Mouse (Mus musculus): ENCODE results near the gene Myo6. TPM values are rescaled to one million over a fixed set of nuclear protein-coding genes. Genes with fewer than 3 reads are reported as not detected.

The Myo6 gene
- total RNA-seq, 1 experiment from 2014 or later: 14.0 TPM

- no peak for ATAC-seq (replicated peaks in 1 of 2; ENCODE audit: insufficient read depth in 1 of 2, low FRiP score in 2 of 2, low TSS enrichment in 1 of 2, low read depth in 1 of 2, poor library complexity in 2 of 2, severe bottlenecking in 2 of 2)
Measured at GRCm38 (mm10) chr9:80269596-80269995, 104.8 kb downstream of the Myo6 start.

- no peak for ATAC-seq (replicated peaks in 1 of 2; ENCODE audit: insufficient read depth in 1 of 2, low FRiP score in 2 of 2, low TSS enrichment in 1 of 2, low read depth in 1 of 2, poor library complexity in 2 of 2, severe bottlenecking in 2 of 2)
Measured at GRCm38 (mm10) chr9:80272951-80273350, 108.1 kb downstream of the Myo6 start.

- no peak for ATAC-seq (replicated peaks in 1 of 2; ENCODE audit: insufficient read depth in 1 of 2, low FRiP score in 2 of 2, low TSS enrichment in 1 of 2, low read depth in 1 of 2, poor library complexity in 2 of 2, severe bottlenecking in 2 of 2)
Measured at GRCm38 (mm10) chr9:80275053-80275771, 110.4 kb downstream of the Myo6 start.

- no peak for ATAC-seq (replicated peaks in 1 of 2; ENCODE audit: insufficient read depth in 1 of 2, low FRiP score in 2 of 2, low TSS enrichment in 1 of 2, low read depth in 1 of 2, poor library complexity in 2 of 2, severe bottlenecking in 2 of 2)
Measured at GRCm38 (mm10) chr9:80275772-80276134, 110.9 kb downstream of the Myo6 start.

GRCm38 (mm10) chr9:80277157-80277556 is 112.3 kb downstream of the Myo6 start:
- ATAC-seq (replicated peaks in 1 of 2; ENCODE audit: insufficient read depth in 1 of 2, low FRiP score in 2 of 2, low TSS enrichment in 1 of 2, low read depth in 1 of 2, poor library complexity in 2 of 2, severe bottlenecking in 2 of 2): 0 out of 4 replicates have a peak, but pooled peaks of 1 of the 2 experiments have one; percentile 7

GRCm38 (mm10) chr9:80277770-80278169 is 112.9 kb downstream of the Myo6 start:
- no peak for ATAC-seq (replicated peaks in 1 of 2; ENCODE audit: insufficient read depth in 1 of 2, low FRiP score in 2 of 2, low TSS enrichment in 1 of 2, low read depth in 1 of 2, poor library complexity in 2 of 2, severe bottlenecking in 2 of 2)

GRCm38 (mm10) chr9:80280724-80281123 is 115.9 kb downstream of the Myo6 start:
- no peak for ATAC-seq (replicated peaks in 1 of 2; ENCODE audit: insufficient read depth in 1 of 2, low FRiP score in 2 of 2, low TSS enrichment in 1 of 2, low read depth in 1 of 2, poor library complexity in 2 of 2, severe bottlenecking in 2 of 2)

- no peak for ATAC-seq (replicated peaks in 1 of 2; ENCODE audit: insufficient read depth in 1 of 2, low FRiP score in 2 of 2, low TSS enrichment in 1 of 2, low read depth in 1 of 2, poor library complexity in 2 of 2, severe bottlenecking in 2 of 2)
Measured at GRCm38 (mm10) chr9:80282426-80282825, 117.6 kb downstream of the Myo6 start.

- no peak for ATAC-seq (replicated peaks in 1 of 2; ENCODE audit: insufficient read depth in 1 of 2, low FRiP score in 2 of 2, low TSS enrichment in 1 of 2, low read depth in 1 of 2, poor library complexity in 2 of 2, severe bottlenecking in 2 of 2)
Measured at GRCm38 (mm10) chr9:80284539-80285174, 119.8 kb downstream of the Myo6 start.

- ATAC-seq (replicated peaks in 1 of 2; ENCODE audit: insufficient read depth in 1 of 2, low FRiP score in 2 of 2, low TSS enrichment in 1 of 2, low read depth in 1 of 2, poor library complexity in 2 of 2, severe bottlenecking in 2 of 2): peak; percentile 45 to 54
Measured at GRCm38 (mm10) chr9:80286845-80287244, 122.0 kb downstream of the Myo6 start.

- peak; percentile 56 to 62; a peak in 2 of 4 replicates for ATAC-seq (replicated peaks in 1 of 2; ENCODE audit: insufficient read depth in 1 of 2, low FRiP score in 2 of 2, low TSS enrichment in 1 of 2, low read depth in 1 of 2, poor library complexity in 2 of 2, severe bottlenecking in 2 of 2)
Measured at GRCm38 (mm10) chr9:80293056-80293584, 128.3 kb downstream of the Myo6 start.

- ATAC-seq (replicated peaks in 1 of 2; ENCODE audit: insufficient read depth in 1 of 2, low FRiP score in 2 of 2, low TSS enrichment in 1 of 2, low read depth in 1 of 2, poor library complexity in 2 of 2, severe bottlenecking in 2 of 2): no peak
Measured at GRCm38 (mm10) chr9:80296086-80296485, 131.3 kb downstream of the Myo6 start.

GRCm38 (mm10) chr9:80299031-80299430 is 134.2 kb downstream of the Myo6 start:
- ATAC-seq (replicated peaks in 1 of 2; ENCODE audit: insufficient read depth in 1 of 2, low FRiP score in 2 of 2, low TSS enrichment in 1 of 2, low read depth in 1 of 2, poor library complexity in 2 of 2, severe bottlenecking in 2 of 2): no peak

GRCm38 (mm10) chr9:80303518-80303917 is 138.7 kb downstream of the Myo6 start:
- ATAC-seq (replicated peaks in 1 of 2; ENCODE audit: insufficient read depth in 1 of 2, low FRiP score in 2 of 2, low TSS enrichment in 1 of 2, low read depth in 1 of 2, poor library complexity in 2 of 2, severe bottlenecking in 2 of 2): peak; percentile 62 to 67; a peak in 2 of 4 replicates

- no peak for ATAC-seq (replicated peaks in 1 of 2; ENCODE audit: insufficient read depth in 1 of 2, low FRiP score in 2 of 2, low TSS enrichment in 1 of 2, low read depth in 1 of 2, poor library complexity in 2 of 2, severe bottlenecking in 2 of 2)
Measured at GRCm38 (mm10) chr9:80306390-80306789, 141.6 kb downstream of the Myo6 start.

- no peak for ATAC-seq (replicated peaks in 1 of 2; ENCODE audit: insufficient read depth in 1 of 2, low FRiP score in 2 of 2, low TSS enrichment in 1 of 2, low read depth in 1 of 2, poor library complexity in 2 of 2, severe bottlenecking in 2 of 2)
Measured at GRCm38 (mm10) chr9:80306853-80307252, 142.0 kb downstream of the Myo6 start.

GRCm38 (mm10) chr9:80307629-80308028 is 142.8 kb downstream of the Myo6 start:
- no peak for ATAC-seq (replicated peaks in 1 of 2; ENCODE audit: insufficient read depth in 1 of 2, low FRiP score in 2 of 2, low TSS enrichment in 1 of 2, low read depth in 1 of 2, poor library complexity in 2 of 2, severe bottlenecking in 2 of 2)

GRCm38 (mm10) chr9:80313610-80314009 is 148.8 kb downstream of the Myo6 start:
- no peak for ATAC-seq (replicated peaks in 1 of 2; ENCODE audit: insufficient read depth in 1 of 2, low FRiP score in 2 of 2, low TSS enrichment in 1 of 2, low read depth in 1 of 2, poor library complexity in 2 of 2, severe bottlenecking in 2 of 2)
